In the genomic region with DNA sequence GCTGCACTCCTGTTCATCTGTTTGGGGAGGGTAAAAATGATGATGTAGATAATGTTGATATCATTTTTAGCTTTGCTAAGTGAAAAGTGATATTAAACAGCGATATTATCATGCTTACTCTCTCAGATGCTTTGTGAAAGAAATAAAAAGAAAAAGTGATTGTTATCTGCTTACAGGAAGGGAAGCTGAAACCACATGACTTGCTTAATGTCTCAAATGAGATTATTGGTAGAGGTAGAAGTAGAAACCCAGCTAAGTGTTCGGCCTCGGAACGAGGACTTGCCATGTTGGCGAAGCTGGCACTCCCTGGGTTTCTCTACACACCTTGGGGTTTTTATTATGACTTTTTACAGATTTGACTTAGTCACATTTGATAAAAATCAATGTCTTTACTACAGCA, we compare ENCODE assay signal across 14 mouse cellular contexts.
"Had no signal": no experiment of that assay in that cellular context is flagged by ENCODE, and none has a peak within 500 bp of the region (broad histone marks: within the 10 kb centered on the region; RNA-seq: fewer than 3 reads in every experiment).

No protein-coding gene starts in this region.

- ATAC-seq: liver, postnatal 0 days; lung, postnatal 0 days had no signal

- DNase-seq: kidney, adult 9 months; kidney, postnatal 25 days; layer of hippocampus, adult 9-11 months; liver, postnatal 0 days; lung, embryonic 14.5 days; lung, postnatal 4 days; midbrain, embryonic 14.5 days; right cerebral cortex, adult 18-20 months; right cerebral cortex, postnatal 14 days; right cerebral cortex, postnatal 4 days; thymus, adult 2 months; thymus, postnatal 14 days; thymus, postnatal 4 days had no signal
